Mouse (Mus musculus): Measurements from ENCODE around the gene Katnbl1. TPM values are rescaled to one million over a fixed set of nuclear protein-coding genes. Genes with fewer than 3 reads are reported as not detected.
"Not testable (repeated sequence)": the region's sequence is repeated elsewhere in the genome, so short reads cannot be mapped to it uniquely, and the experiment has no call there.

Gene Katnbl1
- polyA plus RNA-seq, 1 experiment from 2014 or later, result 22.0 TPM

DNA sequence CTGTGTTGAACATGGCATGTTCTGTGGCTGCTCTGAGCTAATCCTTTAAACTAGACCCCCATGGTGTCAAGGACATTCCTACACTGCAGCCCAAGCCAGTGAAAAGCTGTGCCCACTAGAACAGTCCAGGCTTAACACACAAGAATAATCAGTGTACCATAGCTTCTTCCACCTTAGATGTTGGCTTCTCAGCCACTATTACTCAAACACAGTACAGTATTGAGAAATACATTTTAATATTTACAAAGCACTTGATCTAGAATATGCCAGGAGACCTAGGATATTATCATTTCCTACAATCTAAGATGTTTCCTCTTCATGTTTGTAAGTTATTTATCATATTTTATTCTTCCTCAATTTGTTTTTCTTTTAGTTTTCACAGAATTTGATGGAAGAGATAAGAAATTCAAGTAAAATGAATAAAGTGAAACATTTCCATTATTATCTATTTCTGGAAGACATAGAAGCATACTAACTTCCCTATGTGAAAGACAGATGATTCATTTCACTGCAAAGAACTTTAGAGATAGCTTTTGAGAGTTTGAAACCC, 69.6 kb downstream of the Katnbl1 start:
- Histone ChIP-seq H3K9ac (no peak overlapping the region), H3K36me3 (no peaks in the 10 kb centered on the region), H3K4me2 (no peak overlapping the region), H3K27ac (replicated peaks) (no peak overlapping the region), H3K27me3 (replicated peaks) (no peaks in the 10 kb centered on the region), H3K9me3 (no peaks in the 10 kb centered on the region), H3K4me1 (no peaks in the 10 kb centered on the region), H3K4me3 (no peak overlapping the region)
- ATAC-seq (ENCODE audit: extremely low read depth, insufficient number of reproducible peaks, low FRiP score, low TSS enrichment), result no peak

DNA sequence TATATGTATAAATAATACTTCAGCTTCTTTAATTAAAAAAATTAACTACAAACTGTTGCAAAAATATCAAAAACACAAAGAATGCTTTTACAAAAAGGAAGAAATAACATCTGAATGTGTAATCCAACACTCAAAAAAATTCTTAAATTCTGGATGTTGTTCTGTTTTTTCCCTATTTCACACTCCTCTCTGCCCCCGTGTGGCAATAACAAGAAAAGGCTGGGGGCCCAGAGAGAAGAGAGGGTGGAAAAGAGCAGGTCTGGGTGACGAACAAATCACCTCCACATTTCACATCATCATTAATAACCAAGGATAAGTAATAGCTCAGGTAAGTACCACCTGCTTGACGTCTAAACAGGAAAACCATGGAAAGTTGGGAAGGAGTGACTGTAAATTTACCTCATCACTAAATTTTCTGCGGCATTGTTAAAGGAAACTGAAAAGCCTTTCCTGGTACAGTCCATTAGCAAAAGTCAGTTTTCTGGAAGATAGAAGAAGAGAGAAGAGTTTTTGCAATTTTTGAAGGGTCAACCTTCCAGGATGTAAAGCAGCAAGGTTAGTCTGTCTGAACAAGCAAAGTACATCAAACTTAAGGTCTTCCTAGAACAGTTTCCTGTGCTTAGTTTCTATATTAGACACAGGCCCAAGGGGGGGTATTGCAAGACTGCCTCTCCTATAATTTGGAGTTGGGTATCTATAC, 70.7 kb downstream of the Katnbl1 start:
- Histone ChIP-seq H3K27ac (replicated peaks) (no peak overlapping the region), H3K9ac (no peak overlapping the region), H3K27me3 (replicated peaks) (no peaks in the 10 kb centered on the region), H3K4me3 (no peak overlapping the region), H3K4me1 (0 out of 2 replicates have a peak, but pooled peaks cover 3% of the 10 kb centered on the region), H3K4me2 (no peak overlapping the region), H3K36me3 (no peaks in the 10 kb centered on the region), H3K9me3 (no peaks in the 10 kb centered on the region)
- no peak for ATAC-seq (ENCODE audit: extremely low read depth, insufficient number of reproducible peaks, low FRiP score, low TSS enrichment)
- WGBS, result 30% methylated on average over 4 of the region's 4 CpGs

DNA sequence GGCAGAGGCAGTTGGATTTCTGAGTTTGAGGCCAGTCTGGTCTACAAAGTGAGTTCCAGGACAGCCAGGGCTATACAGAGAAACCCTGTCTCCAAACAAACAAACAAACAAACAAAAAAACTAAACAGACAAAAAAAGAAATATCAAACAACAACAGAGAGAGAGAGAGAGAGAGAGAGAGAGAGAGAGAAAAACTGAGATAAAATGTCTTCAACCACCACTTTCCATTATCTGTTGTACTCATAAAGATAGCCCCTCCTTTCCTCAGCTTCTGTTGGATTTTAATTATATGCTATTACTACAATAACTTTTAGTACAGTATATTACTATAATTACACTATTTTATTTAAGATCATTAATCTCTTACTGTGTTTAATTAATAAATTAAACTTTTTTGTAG, 73.5 kb downstream of the Katnbl1 start:
- H3K27me3 ChIP-seq (replicated peaks), result not testable (repeated sequence)

DNA sequence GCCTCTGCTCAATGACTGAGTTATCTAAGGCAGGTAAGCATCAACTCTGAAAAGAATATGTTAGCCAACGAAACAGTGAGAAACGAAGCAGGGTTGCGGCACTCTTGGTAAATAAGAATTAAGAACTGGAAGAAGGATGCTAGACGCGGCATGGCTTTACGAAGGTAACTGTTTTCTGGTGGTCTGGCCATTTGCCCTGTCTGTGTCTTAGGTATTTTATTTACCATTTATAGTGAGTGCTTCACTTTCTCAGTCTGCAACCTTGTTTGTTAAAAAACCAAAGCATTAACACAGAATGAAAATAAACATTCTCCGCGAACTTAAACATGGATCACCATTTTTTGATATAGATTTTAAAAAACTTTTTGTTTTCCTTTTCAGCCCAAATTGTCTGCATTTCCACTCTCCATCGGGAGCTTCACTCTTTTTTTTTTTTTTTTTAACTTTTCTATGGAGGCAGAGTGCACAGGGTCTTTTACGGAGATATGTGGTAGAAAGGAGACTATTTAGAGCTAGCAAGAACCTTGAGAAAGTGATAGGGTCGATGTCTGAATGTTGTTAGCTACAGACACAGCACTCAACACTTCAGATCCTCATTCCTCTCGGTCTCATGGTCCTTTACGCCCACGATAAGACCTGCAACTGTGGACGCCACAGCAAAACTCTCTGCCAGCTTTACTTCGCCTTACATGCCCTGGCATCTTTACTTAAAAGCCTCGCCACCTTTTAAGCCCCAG, 75.3 kb downstream of the Katnbl1 start:
- ATAC-seq (ENCODE audit: extremely low read depth, insufficient number of reproducible peaks, low FRiP score, low TSS enrichment), result 0 out of 2 replicates have a peak, but pooled peaks have one; percentile 10
- peak overlapping the region; percentile 91 for H3K9ac ChIP-seq
- H3K4me1 ChIP-seq, result peaks cover 15% of the 10 kb centered on the region
- H3K9me3 ChIP-seq, result no peaks in the 10 kb centered on the region
- H3K4me2 ChIP-seq, result peak overlapping the region; percentile 73
- 28% methylated on average over 17 of the region's 17 CpGs for WGBS
- no peaks in the 10 kb centered on the region for H3K27me3 ChIP-seq (replicated peaks)
- H3K4me3 ChIP-seq, result peak overlapping the region; percentile 81
- peak overlapping the region; percentile 72 for H3K27ac ChIP-seq (replicated peaks)
- peaks cover 3% of the 10 kb centered on the region; the same call in 1 of the 2 replicates for H3K36me3 ChIP-seq

More for the DNA sequence above, 73.5 kb downstream of the Katnbl1 start:
- not testable (repeated sequence) for H3K27ac ChIP-seq (replicated peaks); H3K9ac ChIP-seq; H3K9me3 ChIP-seq; H3K4me2 ChIP-seq; H3K4me3 ChIP-seq; ATAC-seq (ENCODE audit: extremely low read depth, insufficient number of reproducible peaks, low FRiP score, low TSS enrichment); H3K36me3 ChIP-seq
- H3K4me1 ChIP-seq, result peaks cover 15% of the 10 kb centered on the region

DNA sequence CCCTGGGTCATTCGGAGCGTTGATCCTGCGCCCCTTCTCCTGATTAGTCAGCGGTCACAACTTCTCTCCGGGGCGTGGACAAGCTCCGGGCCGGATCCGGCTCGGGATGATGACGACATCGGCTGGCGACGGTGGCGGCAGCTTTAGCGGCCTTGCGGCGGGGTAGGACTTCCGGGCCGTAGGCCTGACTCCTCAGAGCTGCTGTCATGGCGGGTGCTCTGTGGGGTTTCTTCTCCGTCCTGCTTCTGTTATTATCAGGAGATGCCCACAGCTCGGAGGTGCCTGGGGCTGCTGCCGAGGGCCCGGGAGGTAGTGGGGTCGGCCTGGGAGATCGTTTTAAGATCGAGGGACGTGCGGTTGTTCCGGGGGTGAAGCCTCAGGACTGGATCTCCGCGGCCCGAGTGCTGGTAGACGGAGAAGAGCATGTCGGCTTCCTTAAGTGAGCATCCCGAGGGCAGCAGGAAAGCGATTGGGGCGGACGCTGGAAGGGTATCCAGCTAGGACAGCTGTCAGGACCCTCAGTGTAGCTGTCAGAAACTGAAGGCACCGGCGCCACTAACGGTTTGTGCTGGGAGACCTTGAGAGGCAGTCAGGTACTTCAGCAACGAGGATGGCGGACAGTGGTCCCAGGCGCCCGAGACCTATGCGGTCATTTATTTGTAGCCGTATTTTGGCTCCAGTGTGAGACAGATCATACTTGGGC, 76.0 kb downstream of the Katnbl1 start, which contains the start of gene Emc7:
Gene Emc7, plus strand, starts transcription at position 136 of the 703 bp plus-strand sequence.
- H3K9me3 ChIP-seq, result no peaks in the 10 kb centered on the region
- WGBS, result under 1% methylated on average over 49 of the region's 49 CpGs

DNA sequence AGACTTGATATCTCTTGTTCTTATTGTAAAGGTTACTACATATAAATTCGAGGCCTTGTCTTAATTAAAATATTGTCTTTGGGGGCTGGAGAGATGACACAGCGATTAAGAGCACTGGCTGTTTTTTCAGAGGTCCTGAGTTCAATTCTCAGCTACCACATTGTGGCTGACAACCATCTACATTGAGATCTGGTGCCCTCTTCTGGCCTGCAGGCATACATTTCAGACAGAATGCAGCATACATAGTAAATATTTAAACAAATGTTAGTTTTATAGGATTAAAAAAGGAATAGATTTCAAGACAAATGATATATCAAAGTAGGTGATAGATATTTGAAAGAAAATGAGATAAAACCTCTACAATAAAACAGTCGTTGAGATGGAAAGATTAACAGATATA, 81.5 kb downstream of the Katnbl1 start:
- 84% methylated on average over 3 of the region's 3 CpGs for WGBS
- H3K27me3 ChIP-seq (replicated peaks), result no peaks in the 10 kb centered on the region
- H3K9me3 ChIP-seq, result no peaks in the 10 kb centered on the region
- ATAC-seq (ENCODE audit: extremely low read depth, insufficient number of reproducible peaks, low FRiP score, low TSS enrichment), result no peak
- H3K36me3 ChIP-seq, result peaks cover 52% of the 10 kb centered on the region
- H3K9ac ChIP-seq, result no peak overlapping the region
- H3K4me1 ChIP-seq, result peaks cover 11% of the 10 kb centered on the region
- no peak overlapping the region for H3K27ac ChIP-seq (replicated peaks)
- H3K4me2 ChIP-seq, result no peak overlapping the region
- no peak overlapping the region for H3K4me3 ChIP-seq

More for the DNA sequence above, 76.0 kb downstream of the Katnbl1 start, which contains the start of gene Emc7:
- H3K36me3 ChIP-seq, result peaks cover 8% of the 10 kb centered on the region
- H3K4me2 ChIP-seq, result peak within 1 kb of the TSS; percentile 73
- H3K9ac ChIP-seq, result peak within 1 kb of the TSS; percentile 91
- peaks cover 15% of the 10 kb centered on the region for H3K4me1 ChIP-seq
- no peaks in the 10 kb centered on the region for H3K27me3 ChIP-seq (replicated peaks)
- H3K4me3 ChIP-seq, result peak within 1 kb of the TSS; percentile 81
- H3K27ac ChIP-seq (replicated peaks), result peak within 1 kb of the TSS; percentile 72
- ATAC-seq (ENCODE audit: extremely low read depth, insufficient number of reproducible peaks, low FRiP score, low TSS enrichment), result peak; percentile 97

Other genes starting within 250 kb of the Katnbl1 start
- not detected in 2 replicates for gene Olfr1316, start 244.2 kb upstream of the Katnbl1 start, polyA plus RNA-seq (2015; fragmentation: Nextera tagmentation; extraction: Ambion mirVana)
- not detected in 2 replicates for gene Olfr1317, start 238.9 kb upstream of the Katnbl1 start, polyA plus RNA-seq (2015; fragmentation: Nextera tagmentation; extraction: Ambion mirVana)
- gene Olfr1318, start 225.0 kb upstream of the Katnbl1 start, polyA plus RNA-seq (2015; fragmentation: Nextera tagmentation; extraction: Ambion mirVana), result not detected in 2 replicates
- 13.6 and 14.5 TPM in 2 replicates for gene Lpcat4, start 139.7 kb upstream of the Katnbl1 start, polyA plus RNA-seq (2015; fragmentation: Nextera tagmentation; extraction: Ambion mirVana)
- 0.04 and 0.05 TPM in 2 replicates for gene Nutm1, start 119.9 kb upstream of the Katnbl1 start, polyA plus RNA-seq (2015; fragmentation: Nextera tagmentation; extraction: Ambion mirVana)
- gene Nop10, start 117.3 kb upstream of the Katnbl1 start, polyA plus RNA-seq (2015; fragmentation: Nextera tagmentation; extraction: Ambion mirVana), result 155 and 186 TPM in 2 replicates
- 8.4 and 9.5 TPM in 2 replicates for gene Slc12a6, start 113.4 kb upstream of the Katnbl1 start, polyA plus RNA-seq (2015; fragmentation: Nextera tagmentation; extraction: Ambion mirVana)
- gene Gm21985, start 112.9 kb upstream of the Katnbl1 start, polyA plus RNA-seq (2015; fragmentation: Nextera tagmentation; extraction: Ambion mirVana), result not detected in 2 replicates
- 96.8 and 109 TPM in 2 replicates for gene Emc4, start 11.2 kb upstream of the Katnbl1 start, polyA plus RNA-seq (2015; fragmentation: Nextera tagmentation; extraction: Ambion mirVana)
- gene Emc7, start 75.8 kb downstream of the Katnbl1 start, polyA plus RNA-seq (2015; fragmentation: Nextera tagmentation; extraction: Ambion mirVana), result 17.5 and 19.3 TPM in 2 replicates
- gene Chrm5, start 101.6 kb downstream of the Katnbl1 start, polyA plus RNA-seq (2015; fragmentation: Nextera tagmentation; extraction: Ambion mirVana), result not detected in 2 replicates
- gene Aven, start 113.8 kb downstream of the Katnbl1 start, polyA plus RNA-seq (2015; fragmentation: Nextera tagmentation; extraction: Ambion mirVana), result 6.2 and 6.9 TPM in 2 replicates